Mouse (Mus musculus) liver, postnatal 0 days (tissue): Measurements from ENCODE around the gene Cib1.

Source experiments
- CTCF ChIP-seq: sonication (generic); IDR thresholded peaks from 2 replicates; pipeline ENCODE4 v1.5.1; 2016; ENCODE audit warnings: antibody characterized with exemption, low read depth
- EP300 ChIP-seq: IDR thresholded peaks from 2 replicates; pipeline ENCODE4 v1.6.1; 2016; ENCODE audit warnings: antibody characterized with exemption, low read depth, mild to moderate bottlenecking

DNA sequence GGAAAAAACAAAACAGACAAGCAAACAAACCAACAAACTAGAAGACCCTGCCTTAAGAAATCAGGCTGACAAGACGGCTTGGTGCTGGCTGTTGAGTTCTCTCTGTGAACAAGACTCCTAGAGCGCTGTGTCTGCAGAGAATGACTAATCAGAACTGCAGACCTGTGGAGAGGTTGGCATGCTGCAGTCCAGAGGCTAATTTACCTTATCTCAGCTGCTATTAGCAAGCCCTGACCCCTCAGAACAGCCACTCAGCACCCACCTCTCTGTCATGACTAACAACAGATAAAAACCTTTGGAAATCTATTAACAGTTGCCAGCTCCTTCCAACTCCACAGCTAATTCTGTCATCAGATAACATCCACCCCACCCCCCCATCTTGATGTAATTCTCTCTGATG is 51.5 kb downstream of the Cib1 start:
- TF ChIP-seq CTCF (no peak), EP300 (no peak)
